Comparison of ENCODE assay signal across 28 mouse cellular contexts in the genomic region with DNA sequence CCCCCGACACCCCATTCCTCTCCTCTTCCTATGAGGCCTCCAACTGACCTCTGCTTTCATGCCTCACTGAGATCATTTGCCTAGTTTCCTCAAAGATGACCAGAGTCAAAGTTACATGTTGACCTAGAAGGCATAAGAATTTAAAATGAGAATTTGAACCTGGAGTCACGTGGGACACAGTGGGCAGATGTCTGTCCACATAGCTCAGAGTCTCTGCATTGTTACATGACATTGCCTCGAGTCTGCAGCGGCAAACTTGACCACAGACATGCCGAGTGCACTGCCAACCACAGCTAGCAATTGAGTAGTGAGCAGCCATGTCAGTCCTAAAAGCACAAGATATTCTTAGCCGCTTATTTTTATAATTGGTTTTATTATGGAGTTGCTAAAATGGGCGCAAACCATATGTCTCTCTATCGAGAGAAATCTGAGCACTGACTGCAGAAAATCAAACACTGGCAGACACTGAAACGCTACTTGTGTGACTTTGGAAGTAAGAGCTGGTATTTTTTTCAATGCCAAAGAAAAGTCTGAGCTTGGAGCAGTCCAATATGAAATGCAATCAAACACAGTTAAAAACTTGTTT.
DNase-seq lines count a peak whose midpoint lies in the region; ATAC-seq and TF ChIP-seq lines count a peak whose summit lies in the region.
"Had no signal": no experiment of that assay in that cellular context is flagged by ENCODE, and none has a peak within 500 bp of the region (broad histone marks: within the 10 kb centered on the region; RNA-seq: fewer than 3 reads in every experiment).

No protein-coding gene starts in this region.

- WGBS in lung, postnatal 0 days = 78% methylated on average over 9 of the region's 9 CpGs

- no peaks in the 10 kb centered on the region for H3K9me3 ChIP-seq in lung, postnatal 0 days (ENCODE audit: low read length)
- H3K9me3 ChIP-seq: embryonic facial prominence, embryonic 12.5 days; forebrain, embryonic 10.5 days; forebrain, embryonic 15.5 days; heart, embryonic 10.5 days; midbrain, embryonic 10.5 days; midbrain, embryonic 15.5 days had no signal

- no peaks in the 10 kb centered on the region for H3K79me2 ChIP-seq in myocyte (ENCODE audit: control insufficient read depth, insufficient read depth)

- H3K36me3 ChIP-seq in myocyte (ENCODE audit: control insufficient read depth, insufficient read depth) = no peaks in the 10 kb centered on the region
- no peaks in the 10 kb centered on the region for H3K36me3 ChIP-seq in lung, postnatal 0 days (ENCODE audit: insufficient read depth, low read length)
- H3K36me3 ChIP-seq: embryonic facial prominence, embryonic 12.5 days; forebrain, embryonic 10.5 days; forebrain, embryonic 15.5 days; heart, embryonic 10.5 days; midbrain, embryonic 10.5 days; midbrain, embryonic 15.5 days had no signal

- no peaks in the 10 kb centered on the region for H3K4me1 ChIP-seq in lung, postnatal 0 days (ENCODE audit: insufficient read depth, low read depth, low read length)
- H3K4me1 ChIP-seq: embryonic facial prominence, embryonic 12.5 days; forebrain, embryonic 10.5 days; forebrain, embryonic 15.5 days; heart, embryonic 10.5 days; midbrain, embryonic 10.5 days; midbrain, embryonic 15.5 days had no signal

- TF ChIP-seq CTCF in left cerebral cortex, adult 2 months (IDR thresholded peaks at IDR 0.05) = no peak
- TF ChIP-seq CTCF in lung, postnatal 0 days (IDR thresholded peaks at IDR 0.05) = no peak

- H3K27ac ChIP-seq in left cerebral cortex, adult 2 months = peak overlapping the region; percentile 21; the same call in 1 of the 2 replicates
- no peak overlapping the region for H3K27ac ChIP-seq in lung, postnatal 0 days (ENCODE audit: low read length)
- H3K27ac ChIP-seq: embryonic facial prominence, embryonic 12.5 days; forebrain, embryonic 10.5 days; forebrain, embryonic 15.5 days; heart, embryonic 10.5 days; hindbrain, embryonic 14.5 days; liver, embryonic 14.5 days; midbrain, embryonic 10.5 days; midbrain, embryonic 15.5 days had no signal

- no peak overlapping the region for H3K4me3 ChIP-seq in left cerebral cortex, adult 2 months
- H3K4me3 ChIP-seq in myocyte = no peak overlapping the region
- no peak overlapping the region for H3K4me3 ChIP-seq in lung, postnatal 0 days (ENCODE audit: low read depth, low read length)
- H3K4me3 ChIP-seq: embryonic facial prominence, embryonic 12.5 days; forebrain, embryonic 10.5 days; forebrain, embryonic 15.5 days; heart, embryonic 10.5 days; midbrain, embryonic 10.5 days; midbrain, embryonic 15.5 days had no signal

- no peak overlapping the region for H3K4me2 ChIP-seq in myocyte (ENCODE audit: low read depth)
- H3K4me2 ChIP-seq in lung, postnatal 0 days (replicated peaks; ENCODE audit: low read depth, low read length) = no peak overlapping the region
- H3K4me2 ChIP-seq: embryonic facial prominence, embryonic 12.5 days; forebrain, embryonic 15.5 days; hindbrain, embryonic 14.5 days; midbrain, embryonic 15.5 days had no signal

- no peak for ATAC-seq in lung, postnatal 0 days
- ATAC-seq: forebrain, embryonic 15.5 days; intestine, postnatal 0 days; midbrain, embryonic 15.5 days had no signal

- TF ChIP-seq POLR2A in myocyte (IDR thresholded peaks at IDR 0.05; ENCODE audit: insufficient read length, low read depth) = no peak

- peak; percentile 11 to 58 for DNase-seq in frontal cortex, postnatal 36 days (ENCODE audit: low spot score in 2 of 2)
- DNase-seq in frontal cortex, postnatal 10 days (ENCODE audit: low spot score in 2 of 2) = no peak
- no peak for DNase-seq in left cerebral cortex, adult 2 months (ENCODE audit: extremely low spot score in 1 of 2, low spot score in 2 of 2)
- DNase-seq in left cerebral cortex, adult 18-20 months (ENCODE audit: low spot score in 2 of 2) = no peak
- peak; percentile 80 for DNase-seq in brain, adult 2 months (ENCODE audit: low read depth, low spot score)
- DNase-seq in lung, postnatal 0 days (ENCODE audit: low spot score) = no peak
- DNase-seq: adrenal gland, postnatal 10 days; B cell, adult 2 months; cerebellum, adult 11 months; cerebellum, adult 9-10 months; cerebellum, postnatal 36 days; gastrocnemius, postnatal 14 days; kidney, adult 9 months; kidney, postnatal 10 days; liver; lung, adult 2 months; lung, postnatal 14 days; thymus, postnatal 4 days had no signal

- intact Hi-C loops in left cerebral cortex, adult 2 months (cut with DNase I) = no loop called here

- no peaks in the 10 kb centered on the region for H3K27me3 ChIP-seq in myocyte (ENCODE audit: control insufficient read depth, insufficient read depth, insufficient read length)
- no peaks in the 10 kb centered on the region for H3K27me3 ChIP-seq in lung, postnatal 0 days (replicated peaks; ENCODE audit: insufficient read depth, low read length)
- H3K27me3 ChIP-seq: embryonic facial prominence, embryonic 12.5 days; forebrain, embryonic 15.5 days; midbrain, embryonic 15.5 days had no signal

- no peak overlapping the region for H3ac ChIP-seq in myocyte (ENCODE audit: control insufficient read depth, insufficient read length)

- TF ChIP-seq EP300 in lung, postnatal 0 days (IDR thresholded peaks at IDR 0.05) = no peak

- H3K9ac ChIP-seq in lung, postnatal 0 days (replicated peaks; ENCODE audit: low read depth) = no peak overlapping the region
- H3K9ac ChIP-seq: embryonic facial prominence, embryonic 12.5 days; forebrain, embryonic 15.5 days; hindbrain, embryonic 14.5 days; liver, embryonic 14.5 days; midbrain, embryonic 15.5 days had no signal

TF ChIP-seq in myocyte, 11 proteins besides CTCF, POLR2A, EP300 and RAD21:
- TF ChIP-seq USF1 (IDR thresholded peaks at IDR 0.05; ENCODE audit: low read depth) (peak; percentile 52), MYOD1 (IDR thresholded peaks at IDR 0.05; ENCODE audit: control insufficient read depth in 1 of 3, insufficient read length in 2 of 3, low read depth in 2 of 3) (no peak), MYOG (IDR thresholded peaks at IDR 0.05; ENCODE audit: control insufficient read depth in 1 of 3, insufficient read depth in 1 of 3, insufficient read length in 2 of 3, low read depth in 2 of 3) (peak in 1 of 3 experiments; percentile 22), TCF12 (IDR thresholded peaks at IDR 0.05; ENCODE audit: insufficient read depth, poor library complexity, severe bottlenecking) (no peak)

Comparison
In these comparisons a context has a peak if more than half of its experiments do, and no peak if none do; other contexts are left out.
1. DNase-seq: peak in frontal cortex, postnatal 36 days (2 of 2) and brain, adult 2 months (single experiment); none in frontal cortex, postnatal 10 days (0 of 2), left cerebral cortex, adult 2 months (0 of 2), left cerebral cortex, adult 18-20 months (0 of 2) and lung, postnatal 0 days (single experiment).